In genomic region chr10:77971709-77972553, GRCm38 (mm10) we compare ENCODE assay signal across 8 mouse cellular contexts. TPM values are rescaled to one million over a fixed set of nuclear protein-coding genes. Genes with fewer than 3 reads are reported as not detected.
A peak's percentile ranks its signal among the peaks of the same experiment; 100 is the strongest.
DNase-seq lines count a peak whose midpoint lies in the region; ATAC-seq lines count a peak whose summit lies in the region.

No protein-coding gene starts in this region.

- ATAC-seq in hindbrain, embryonic 13.5 days (ENCODE audit: low FRiP score): no peak
- no peak for ATAC-seq in hindbrain, embryonic 12.5 days (ENCODE audit: low FRiP score)
- ATAC-seq in liver, embryonic 11.5 days (replicated peaks; ENCODE audit: low FRiP score): no peak
- no peak for ATAC-seq in heart, embryonic 12.5 days (ENCODE audit: insufficient number of reproducible peaks, low FRiP score)

- H3K9ac ChIP-seq in hindbrain, embryonic 13.5 days: no peak overlapping the region
- H3K9ac ChIP-seq in hindbrain, embryonic 12.5 days: no peak overlapping the region
- H3K9ac ChIP-seq in liver, embryonic 11.5 days (ENCODE audit: low read depth, low read length): no peak overlapping the region
- no peak overlapping the region for H3K9ac ChIP-seq in heart, embryonic 12.5 days

- peaks cover 33% of the 10 kb centered on the region for H3K27me3 ChIP-seq in hindbrain, embryonic 13.5 days
- H3K27me3 ChIP-seq in hindbrain, embryonic 12.5 days: peaks cover 30% of the 10 kb centered on the region
- H3K27me3 ChIP-seq in liver, embryonic 11.5 days (replicated peaks; ENCODE audit: control insufficient read depth, insufficient read depth, low read length): peaks cover 31% of the 10 kb centered on the region
- peaks cover 40% of the 10 kb centered on the region for H3K27me3 ChIP-seq in heart, embryonic 12.5 days (replicated peaks)

- H3K4me3 ChIP-seq in hindbrain, embryonic 13.5 days: no peak overlapping the region
- no peak overlapping the region for H3K4me3 ChIP-seq in hindbrain, embryonic 12.5 days
- no peak overlapping the region for H3K4me3 ChIP-seq in liver, embryonic 11.5 days (ENCODE audit: low read depth, low read length)
- no peak overlapping the region for H3K4me3 ChIP-seq in heart, embryonic 12.5 days

- 60% methylated on average over 17 of the region's 17 CpGs for WGBS in hindbrain, embryonic 13.5 days
- WGBS in hindbrain, embryonic 12.5 days: 56% methylated on average over 17 of the region's 17 CpGs
- 53% methylated on average over 17 of the region's 17 CpGs for WGBS in liver, embryonic 11.5 days
- WGBS in heart, embryonic 12.5 days: 58% methylated on average over 17 of the region's 17 CpGs

- H3K27ac ChIP-seq in hindbrain, embryonic 13.5 days: 0 out of 2 replicates have a peak overlapping the region, but pooled peaks have one; percentile 18
- H3K27ac ChIP-seq in hindbrain, embryonic 12.5 days: no peak overlapping the region
- H3K27ac ChIP-seq in liver, embryonic 11.5 days (ENCODE audit: low read depth, low read length): no peak overlapping the region
- no peak overlapping the region for H3K27ac ChIP-seq in heart, embryonic 12.5 days (ENCODE audit: poor library complexity, severe bottlenecking)

- DNase-seq in urinary bladder, postnatal 14 days (ENCODE audit: low spot score): peak; percentile 31
- no peak for DNase-seq in urinary bladder, adult 2 months (ENCODE audit: low spot score)
- peak; percentile 59 for DNase-seq in liver, embryonic 11.5 days (ENCODE audit: low spot score)
- DNase-seq in thymus, postnatal 4 days: peak; percentile 74
- no peak for DNase-seq in adrenal gland, postnatal 10 days

- H3K4me1 ChIP-seq in hindbrain, embryonic 13.5 days (replicated peaks): peaks cover 13% of the 10 kb centered on the region
- H3K4me1 ChIP-seq in hindbrain, embryonic 12.5 days: peaks cover 10% of the 10 kb centered on the region; the same call in 1 of the 2 replicates
- 0 out of 2 replicates have a peak, but pooled peaks cover 2% of the 10 kb centered on the region for H3K4me1 ChIP-seq in liver, embryonic 11.5 days (replicated peaks; ENCODE audit: control insufficient read depth, insufficient read depth, low read length)
- peaks cover 8% of the 10 kb centered on the region for H3K4me1 ChIP-seq in heart, embryonic 12.5 days (replicated peaks)

- H3K4me2 ChIP-seq in hindbrain, embryonic 13.5 days: no peak overlapping the region
- H3K4me2 ChIP-seq in hindbrain, embryonic 12.5 days (replicated peaks): no peak overlapping the region
- no peak overlapping the region for H3K4me2 ChIP-seq in liver, embryonic 11.5 days
- no peak overlapping the region for H3K4me2 ChIP-seq in heart, embryonic 12.5 days

- H3K36me3 ChIP-seq in hindbrain, embryonic 13.5 days: no peaks in the 10 kb centered on the region
- no peaks in the 10 kb centered on the region for H3K36me3 ChIP-seq in hindbrain, embryonic 12.5 days
- no peaks in the 10 kb centered on the region for H3K36me3 ChIP-seq in liver, embryonic 11.5 days (ENCODE audit: control insufficient read depth, insufficient read depth, low read length)
- no peaks in the 10 kb centered on the region for H3K36me3 ChIP-seq in heart, embryonic 12.5 days

- H3K9me3 ChIP-seq in hindbrain, embryonic 13.5 days: no peaks in the 10 kb centered on the region
- no peaks in the 10 kb centered on the region for H3K9me3 ChIP-seq in hindbrain, embryonic 12.5 days (replicated peaks)
- H3K9me3 ChIP-seq in liver, embryonic 11.5 days (ENCODE audit: control insufficient read depth, low read length): no peaks in the 10 kb centered on the region
- H3K9me3 ChIP-seq in heart, embryonic 12.5 days (replicated peaks): no peaks in the 10 kb centered on the region

RNA-seq across cellular contexts. Expression of gene Trpm2, which starts 1.6 kb away (rescaled TPM):
- polyA plus RNA-seq in hindbrain, embryonic 13.5 days (2015; fragmentation: Nextera tagmentation; extraction: Ambion mirVana): 3.0 and 3.9 TPM in 2 replicates
- polyA plus RNA-seq in hindbrain, embryonic 12.5 days (2016; fragmentation: Nextera tagmentation; extraction: Ambion mirVana): 1.3 and 1.4 TPM in 2 replicates
- 0.90 and 1.5 TPM in 2 replicates for polyA plus RNA-seq in urinary bladder, adult 2 months (2012; rRNA removed)
- 1.2 TPM in 2 replicates for polyA plus RNA-seq in liver, embryonic 11.5 days (2014; fragmentation: Nextera tagmentation; extraction: Ambion mirVana)
- total RNA-seq in adrenal gland, postnatal 10 days (2021): 1 to 10 TPM; 2.3 to 2.8 TPM
- 0.19 and 0.32 TPM in 2 replicates for polyA plus RNA-seq in heart, embryonic 12.5 days (2016; fragmentation: Nextera tagmentation; extraction: Ambion mirVana)

RNA-seq across cellular contexts. Expression of gene 1810043G02Rik, which starts 6.4 kb away (rescaled TPM):
- polyA plus RNA-seq in hindbrain, embryonic 13.5 days (2015; fragmentation: Nextera tagmentation; extraction: Ambion mirVana): 38.1 and 40.5 TPM in 2 replicates
- polyA plus RNA-seq in hindbrain, embryonic 12.5 days (2016; fragmentation: Nextera tagmentation; extraction: Ambion mirVana): 33.8 and 34.8 TPM in 2 replicates
- 26.9 and 27.3 TPM in 2 replicates for polyA plus RNA-seq in urinary bladder, adult 2 months (2012; rRNA removed)
- polyA plus RNA-seq in liver, embryonic 11.5 days (2014; fragmentation: Nextera tagmentation; extraction: Ambion mirVana): 12.1 and 12.8 TPM in 2 replicates
- total RNA-seq in adrenal gland, postnatal 10 days (2021): 10 to 100 TPM; 15.7 to 21.4 TPM
- polyA plus RNA-seq in heart, embryonic 12.5 days (2016; fragmentation: Nextera tagmentation; extraction: Ambion mirVana): 14.8 and 15.6 TPM in 2 replicates

RNA-seq across cellular contexts. Expression of gene Pfkl, which starts 38.0 kb away (rescaled TPM):
- polyA plus RNA-seq in hindbrain, embryonic 13.5 days (2015; fragmentation: Nextera tagmentation; extraction: Ambion mirVana): 106 and 107 TPM in 2 replicates
- polyA plus RNA-seq in hindbrain, embryonic 12.5 days (2016; fragmentation: Nextera tagmentation; extraction: Ambion mirVana): 118 and 132 TPM in 2 replicates
- polyA plus RNA-seq in urinary bladder, adult 2 months (2012; rRNA removed): 53.7 and 55.3 TPM in 2 replicates
- 245 and 255 TPM in 2 replicates for polyA plus RNA-seq in liver, embryonic 11.5 days (2014; fragmentation: Nextera tagmentation; extraction: Ambion mirVana)
- total RNA-seq in adrenal gland, postnatal 10 days (2021): 100 to 1,000 TPM; 142 to 172 TPM
- polyA plus RNA-seq in heart, embryonic 12.5 days (2016; fragmentation: Nextera tagmentation; extraction: Ambion mirVana): 220 and 226 TPM in 2 replicates

Comparison
In these comparisons a context has a peak if more than half of its experiments do, and no peak if none do; other contexts are left out.
1. DNase-seq: peak in urinary bladder, postnatal 14 days (single experiment), liver, embryonic 11.5 days (single experiment) and thymus, postnatal 4 days (single experiment); none in urinary bladder, adult 2 months (single experiment) and adrenal gland, postnatal 10 days (single experiment).